Mouse (Mus musculus) lung, embryonic 16.5 days (tissue): Measurements from ENCODE around the gene Sytl2. TPM values are rescaled to one million over a fixed set of nuclear protein-coding genes. Genes with fewer than 3 reads are reported as not detected.

Experiments
- ATAC-seq: fragments of 200-750 bp; cut with Nextera tagmentation; 2 replicates; pipeline ENCODE4 v1.8.0; 2017; ENCODE audit warnings: low read depth, mild to moderate bottlenecking, moderate library complexity
- H3K27ac ChIP-seq: fragments of 300-500 bp; sonication (generic); 2 replicates; pipeline ENCODE4 v1.5.1; 2014; ENCODE audit warnings: mild to moderate bottlenecking, control low read depth, low read length
- H3K27me3 ChIP-seq: fragments of 300-500 bp; sonication (generic); 2 replicates; pipeline ENCODE4 v1.6.1; 2014; ENCODE audit warnings: low read depth, low read length, mixed read lengths; ENCODE audit not compliant: control insufficient read depth, insufficient read depth
- H3K36me3 ChIP-seq: fragments of 300-500 bp; sonication (generic); 2 replicates; pipeline ENCODE4 v1.6.1; 2014; ENCODE audit warnings: low read length; ENCODE audit not compliant: control insufficient read depth, insufficient read depth
- H3K4me1 ChIP-seq: fragments of 300-500 bp; sonication (generic); replicated peaks from 2 replicates; pipeline ENCODE4 v1.6.1; 2014; ENCODE audit warnings: low read length, mixed read lengths; ENCODE audit not compliant: control insufficient read depth, insufficient read depth
- H3K4me2 ChIP-seq: fragments of 300-500 bp; sonication (generic); 2 replicates; pipeline ENCODE4 v1.6.1; 2014; ENCODE audit warnings: low read depth, low read length, control low read depth
- H3K4me3 ChIP-seq: fragments of 300-500 bp; sonication (generic); 2 replicates; pipeline ENCODE4 v1.5.1; 2014; ENCODE audit warnings: mild to moderate bottlenecking, low read length, control low read depth
- H3K9ac ChIP-seq: fragments of 300-500 bp; sonication (generic); 2 replicates; pipeline ENCODE4 v1.6.1; 2014; ENCODE audit warnings: low read length, control low read depth
- H3K9me3 ChIP-seq: fragments of 300-500 bp; sonication (generic); 2 replicates; pipeline ENCODE4 v1.6.1; 2016; ENCODE audit warnings: low read length; ENCODE audit not compliant: control insufficient read depth
- WGBS: fragments of 180-500 bp; shearing (Covaris S2); extraction: QIAGEN DNeasy Blood & Tissue Kit; methylation state at CpG from one replicate; pipeline ENCODE4 v1.1.7; 2014; 5-methylcytosine and 5-hydroxymethylcytosine counted together
- polyA plus RNA-seq: library from polyadenylated mRNA; unstranded; fragments of >200 nt; fragmentation: Nextera tagmentation; extraction: Ambion mirVana; gene quantifications from 2 replicates; pipeline ENCODE4 v1.2.1, GENCODE M21; 2015

Sytl2 gene
- polyA plus RNA-seq, 1 experiment from 2014 or later, result 5.5 TPM

- Histone ChIP-seq H3K36me3 (no peaks in the 10 kb centered on the region), H3K9ac (no peak overlapping the region), H3K4me2 (no peak overlapping the region), H3K9me3 (no peaks in the 10 kb centered on the region), H3K4me1 (no peaks in the 10 kb centered on the region), H3K27me3 (no peaks in the 10 kb centered on the region), H3K27ac (no peak overlapping the region), H3K4me3 (no peak overlapping the region)
- WGBS, result 78% methylated on average over 3 of the region's 3 CpGs
- no peak for ATAC-seq
Observed at GRCm38 (mm10) chr7:90332483-90333065, 30.5 kb downstream of the Sytl2 start.

GRCm38 (mm10) chr7:90334362-90334761 is 32.3 kb downstream of the Sytl2 start:
- H3K9ac ChIP-seq, result no peak overlapping the region
- no peaks in the 10 kb centered on the region for H3K36me3 ChIP-seq
- WGBS, result 74% methylated on average over 6 of the region's 6 CpGs
- no peak overlapping the region for H3K4me2 ChIP-seq
- ATAC-seq, result no peak
- no peaks in the 10 kb centered on the region for H3K27me3 ChIP-seq
- no peaks in the 10 kb centered on the region for H3K9me3 ChIP-seq
- no peak overlapping the region for H3K4me3 ChIP-seq
- no peak overlapping the region for H3K27ac ChIP-seq
- H3K4me1 ChIP-seq, result no peaks in the 10 kb centered on the region

GRCm38 (mm10) chr7:90334831-90335230 is 32.8 kb downstream of the Sytl2 start:
- H3K9ac ChIP-seq, result no peak overlapping the region
- no peak overlapping the region for H3K4me2 ChIP-seq
- WGBS, result 81% methylated on average over 3 of the region's 3 CpGs
- ATAC-seq, result no peak
- no peak overlapping the region for H3K4me3 ChIP-seq
- no peaks in the 10 kb centered on the region for H3K27me3 ChIP-seq
- H3K27ac ChIP-seq, result no peak overlapping the region
- H3K9me3 ChIP-seq, result no peaks in the 10 kb centered on the region
- no peaks in the 10 kb centered on the region for H3K36me3 ChIP-seq
- H3K4me1 ChIP-seq, result no peaks in the 10 kb centered on the region

- no peak for ATAC-seq
- H3K4me2 ChIP-seq, result no peak overlapping the region
- no peak overlapping the region for H3K27ac ChIP-seq
- 41% methylated on average over 3 of the region's 3 CpGs for WGBS
- no peaks in the 10 kb centered on the region for H3K36me3 ChIP-seq
- H3K27me3 ChIP-seq, result no peaks in the 10 kb centered on the region
- no peak overlapping the region for H3K4me3 ChIP-seq
- no peaks in the 10 kb centered on the region for H3K9me3 ChIP-seq
- H3K9ac ChIP-seq, result no peak overlapping the region
- H3K4me1 ChIP-seq, result no peaks in the 10 kb centered on the region
Observed at GRCm38 (mm10) chr7:90335755-90336194, 33.7 kb downstream of the Sytl2 start.

- 59% methylated on average over 12 of the region's 12 CpGs for WGBS
- Histone ChIP-seq H3K4me1 (no peaks in the 10 kb centered on the region), H3K4me2 (no peak overlapping the region), H3K27ac (no peak overlapping the region), H3K27me3 (no peaks in the 10 kb centered on the region), H3K9me3 (no peaks in the 10 kb centered on the region), H3K4me3 (no peak overlapping the region), H3K9ac (no peak overlapping the region), H3K36me3 (no peaks in the 10 kb centered on the region)
- no peak for ATAC-seq
Observed at GRCm38 (mm10) chr7:90341212-90341957, 39.3 kb downstream of the Sytl2 start.

- no peak for ATAC-seq
- Histone ChIP-seq H3K27ac (no peak overlapping the region), H3K36me3 (no peaks in the 10 kb centered on the region), H3K4me2 (no peak overlapping the region), H3K4me1 (no peaks in the 10 kb centered on the region; the same call in 1 of the 2 replicates), H3K4me3 (no peak overlapping the region), H3K27me3 (no peaks in the 10 kb centered on the region), H3K9me3 (no peaks in the 10 kb centered on the region), H3K9ac (no peak overlapping the region)
- 62% methylated on average over 3 of the region's 3 CpGs for WGBS
Observed at GRCm38 (mm10) chr7:90344903-90345302, 42.9 kb downstream of the Sytl2 start.

GRCm38 (mm10) chr7:90347779-90348437 is 45.9 kb downstream of the Sytl2 start:
- Histone ChIP-seq H3K4me3 (no peak overlapping the region), H3K27me3 (no peaks in the 10 kb centered on the region), H3K36me3 (no peaks in the 10 kb centered on the region), H3K9ac (no peak overlapping the region), H3K4me1 (no peaks in the 10 kb centered on the region; the same call in 1 of the 2 replicates), H3K4me2 (no peak overlapping the region), H3K27ac (no peak overlapping the region), H3K9me3 (no peaks in the 10 kb centered on the region)
- 63% methylated on average over 5 of the region's 5 CpGs for WGBS
- 0 out of 2 replicates have a peak, but pooled peaks have one; percentile 36 for ATAC-seq

- WGBS, result 67% methylated on average over 5 of the region's 5 CpGs
- H3K4me1 ChIP-seq, result no peaks in the 10 kb centered on the region; the same call in 1 of the 2 replicates
- H3K27me3 ChIP-seq, result no peaks in the 10 kb centered on the region
- no peak overlapping the region for H3K4me2 ChIP-seq
- H3K9ac ChIP-seq, result no peak overlapping the region
- no peak overlapping the region for H3K4me3 ChIP-seq
- H3K9me3 ChIP-seq, result no peaks in the 10 kb centered on the region
- no peak overlapping the region for H3K27ac ChIP-seq
- H3K36me3 ChIP-seq, result no peaks in the 10 kb centered on the region
- no peak for ATAC-seq
Observed at GRCm38 (mm10) chr7:90349014-90349413, 47.0 kb downstream of the Sytl2 start.

GRCm38 (mm10) chr7:90352183-90352582 is 50.1 kb downstream of the Sytl2 start:
- no peak for ATAC-seq
- no peaks in the 10 kb centered on the region for H3K36me3 ChIP-seq
- WGBS, result 80% methylated on average over 3 of the region's 3 CpGs
- no peaks in the 10 kb centered on the region; the same call in 1 of the 2 replicates for H3K4me1 ChIP-seq
- H3K4me3 ChIP-seq, result no peak overlapping the region
- H3K9me3 ChIP-seq, result no peaks in the 10 kb centered on the region
- no peak overlapping the region for H3K4me2 ChIP-seq
- H3K9ac ChIP-seq, result no peak overlapping the region
- no peaks in the 10 kb centered on the region for H3K27me3 ChIP-seq
- no peak overlapping the region for H3K27ac ChIP-seq
